Mouse (Mus musculus): ENCODE measurements around the gene Mbtd1. TPM values are rescaled to one million over a fixed set of nuclear protein-coding genes. Genes with fewer than 3 reads are reported as not detected.

Gene Mbtd1
- polyA plus RNA-seq (2016; fragmentation: Nextera tagmentation; extraction: Ambion mirVana), result 50.2 and 55.5 TPM in 2 replicates

- ATAC-seq (ENCODE audit: low FRiP score, low read depth), result peak; percentile 97
- Histone ChIP-seq H3K4me3 (peak within 1 kb of the TSS; percentile 92), H3K9me3 (no peaks in the 10 kb centered on the region), H3K36me3 (peaks cover 9% of the 10 kb centered on the region; the same call in 1 of the 2 replicates), H3K4me1 (peaks cover 30% of the 10 kb centered on the region), H3K4me2 (replicated peaks) (peak within 1 kb of the TSS; percentile 95), H3K27ac (replicated peaks) (peak within 1 kb of the TSS; percentile 93), H3K9ac (replicated peaks) (peak within 1 kb of the TSS; percentile 91), H3K27me3 (no peaks in the 10 kb centered on the region)
- WGBS, result 1% methylated on average over 79 of the region's 83 CpGs
Observed at GRCm38 (mm10) chr11:93885572-93886410, at the start of gene Mbtd1, which contains the start of gene Utp18. Gene Mbtd1, plus strand, starts transcription at chr11:93885852. Gene Utp18, minus strand, starts transcription at chr11:93885766.

- H3K4me1 ChIP-seq, result peaks cover 4% of the 10 kb centered on the region; the same call in 1 of the 2 replicates
- H3K36me3 ChIP-seq, result no peaks in the 10 kb centered on the region
- no peaks in the 10 kb centered on the region for H3K9me3 ChIP-seq
- H3K9ac ChIP-seq (replicated peaks), result no peak overlapping the region
- no peak for ATAC-seq (ENCODE audit: low FRiP score, low read depth)
- H3K4me2 ChIP-seq (replicated peaks), result no peak overlapping the region
- 3% methylated on average over 2 of the region's 2 CpGs for WGBS
- H3K4me3 ChIP-seq, result no peak overlapping the region
- H3K27ac ChIP-seq (replicated peaks), result no peak overlapping the region
- H3K27me3 ChIP-seq, result no peaks in the 10 kb centered on the region
Observed at GRCm38 (mm10) chr11:93847342-93847741, 38.3 kb upstream of the Mbtd1 start.

- Histone ChIP-seq H3K4me2 (replicated peaks) (no peak overlapping the region), H3K9ac (replicated peaks) (no peak overlapping the region), H3K36me3 (no peaks in the 10 kb centered on the region), H3K4me3 (no peak overlapping the region), H3K4me1 (no peaks in the 10 kb centered on the region), H3K27ac (replicated peaks) (no peak overlapping the region), H3K27me3 (no peaks in the 10 kb centered on the region), H3K9me3 (no peaks in the 10 kb centered on the region)
- 84% methylated on average over 3 of the region's 3 CpGs for WGBS
- no peak for ATAC-seq (ENCODE audit: low FRiP score, low read depth)
Observed at GRCm38 (mm10) chr11:93852546-93852945, 33.1 kb upstream of the Mbtd1 start.

GRCm38 (mm10) chr11:93856284-93856955, 29.2 kb upstream of the Mbtd1 start:
- no peak overlapping the region for H3K9ac ChIP-seq (replicated peaks)
- H3K4me2 ChIP-seq (replicated peaks), result no peak overlapping the region
- no peaks in the 10 kb centered on the region for H3K27me3 ChIP-seq
- peaks cover 8% of the 10 kb centered on the region for H3K36me3 ChIP-seq
- H3K9me3 ChIP-seq, result no peaks in the 10 kb centered on the region
- H3K27ac ChIP-seq (replicated peaks), result no peak overlapping the region
- H3K4me1 ChIP-seq, result no peaks in the 10 kb centered on the region
- no peak overlapping the region for H3K4me3 ChIP-seq
- 0 out of 2 replicates have a peak, but pooled peaks have one; percentile 38 for ATAC-seq (ENCODE audit: low FRiP score, low read depth)
- 11% methylated on average over 6 of the region's 6 CpGs for WGBS

- Histone ChIP-seq H3K4me3 (no peak overlapping the region), H3K27ac (replicated peaks) (no peak overlapping the region), H3K4me2 (replicated peaks) (no peak overlapping the region), H3K36me3 (peaks cover 22% of the 10 kb centered on the region), H3K9me3 (no peaks in the 10 kb centered on the region), H3K27me3 (no peaks in the 10 kb centered on the region), H3K9ac (replicated peaks) (no peak overlapping the region), H3K4me1 (no peaks in the 10 kb centered on the region)
- no peak for ATAC-seq (ENCODE audit: low FRiP score, low read depth)
- 81% methylated on average over 1 of the region's 1 CpGs for WGBS
Observed at GRCm38 (mm10) chr11:93860540-93861172, 25.0 kb upstream of the Mbtd1 start.

- no peaks in the 10 kb centered on the region for H3K4me1 ChIP-seq
- no peak overlapping the region for H3K9ac ChIP-seq (replicated peaks)
- no peak overlapping the region for H3K4me3 ChIP-seq
- H3K9me3 ChIP-seq, result no peaks in the 10 kb centered on the region
- no peaks in the 10 kb centered on the region for H3K27me3 ChIP-seq
- no peak overlapping the region for H3K27ac ChIP-seq (replicated peaks)
- H3K36me3 ChIP-seq, result peaks cover 26% of the 10 kb centered on the region
- no peak for ATAC-seq (ENCODE audit: low FRiP score, low read depth)
- H3K4me2 ChIP-seq (replicated peaks), result no peak overlapping the region
- WGBS, result 81% methylated on average over 2 of the region's 2 CpGs
Observed at GRCm38 (mm10) chr11:93861193-93861592, 24.5 kb upstream of the Mbtd1 start.

- H3K9me3 ChIP-seq, result no peaks in the 10 kb centered on the region
- 85% methylated on average over 4 of the region's 4 CpGs for WGBS
- no peak for ATAC-seq (ENCODE audit: low FRiP score, low read depth)
- H3K36me3 ChIP-seq, result peaks cover 35% of the 10 kb centered on the region
- no peak overlapping the region for H3K4me2 ChIP-seq (replicated peaks)
- H3K27ac ChIP-seq (replicated peaks), result no peak overlapping the region
- no peak overlapping the region for H3K4me3 ChIP-seq
- no peaks in the 10 kb centered on the region for H3K27me3 ChIP-seq
- H3K4me1 ChIP-seq, result no peaks in the 10 kb centered on the region
- no peak overlapping the region for H3K9ac ChIP-seq (replicated peaks)
Observed at GRCm38 (mm10) chr11:93862045-93862623, 23.5 kb upstream of the Mbtd1 start.

- H3K9me3 ChIP-seq, result no peaks in the 10 kb centered on the region
- 85% methylated on average over 1 of the region's 1 CpGs for WGBS
- no peaks in the 10 kb centered on the region for H3K27me3 ChIP-seq
- H3K9ac ChIP-seq (replicated peaks), result no peak overlapping the region
- H3K4me1 ChIP-seq, result no peaks in the 10 kb centered on the region
- no peak overlapping the region for H3K27ac ChIP-seq (replicated peaks)
- H3K4me3 ChIP-seq, result no peak overlapping the region
- no peak overlapping the region for H3K4me2 ChIP-seq (replicated peaks)
- no peak for ATAC-seq (ENCODE audit: low FRiP score, low read depth)
- H3K36me3 ChIP-seq, result peaks cover 40% of the 10 kb centered on the region
Observed at GRCm38 (mm10) chr11:93862638-93863037, 23.0 kb upstream of the Mbtd1 start.

GRCm38 (mm10) chr11:93884068-93884467, 1.6 kb upstream of the Mbtd1 start:
- Histone ChIP-seq H3K4me2 (replicated peaks) (peak overlapping the region; percentile 95), H3K9me3 (no peaks in the 10 kb centered on the region), H3K36me3 (peaks cover 22% of the 10 kb centered on the region), H3K4me3 (peak overlapping the region; percentile 92), H3K27ac (replicated peaks) (no peak overlapping the region), H3K27me3 (no peaks in the 10 kb centered on the region), H3K9ac (replicated peaks) (peak overlapping the region; percentile 91), H3K4me1 (peaks cover 30% of the 10 kb centered on the region)
- no peak for ATAC-seq (ENCODE audit: low FRiP score, low read depth)
- 94% methylated on average over 4 of the region's 4 CpGs for WGBS

GRCm38 (mm10) chr11:93884901-93885571, 616 bp upstream of the Mbtd1 start:
- H3K36me3 ChIP-seq, result peaks cover 16% of the 10 kb centered on the region
- H3K4me2 ChIP-seq (replicated peaks), result peak overlapping the region; percentile 95
- peak overlapping the region; percentile 92 for H3K4me3 ChIP-seq
- under 1% methylated on average over 67 of the region's 81 CpGs for WGBS
- ATAC-seq (ENCODE audit: low FRiP score, low read depth), result peak; percentile 45
- H3K27me3 ChIP-seq, result no peaks in the 10 kb centered on the region
- H3K4me1 ChIP-seq, result peaks cover 30% of the 10 kb centered on the region
- H3K9ac ChIP-seq (replicated peaks), result peak overlapping the region; percentile 91
- H3K9me3 ChIP-seq, result no peaks in the 10 kb centered on the region
- H3K27ac ChIP-seq (replicated peaks), result peak overlapping the region; percentile 93

- peak overlapping the region; percentile 95 for H3K4me2 ChIP-seq (replicated peaks)
- H3K4me3 ChIP-seq, result peak overlapping the region; percentile 92
- WGBS, result under 1% methylated on average over 34 of the region's 34 CpGs
- peak overlapping the region; percentile 93 for H3K27ac ChIP-seq (replicated peaks)
- peaks cover 30% of the 10 kb centered on the region for H3K4me1 ChIP-seq
- H3K9ac ChIP-seq (replicated peaks), result peak overlapping the region; percentile 89
- no peaks in the 10 kb centered on the region for H3K9me3 ChIP-seq
- 0 out of 2 replicates have a peak, but pooled peaks cover 5% of the 10 kb centered on the region for H3K36me3 ChIP-seq
- ATAC-seq (ENCODE audit: low FRiP score, low read depth), result no peak
- no peaks in the 10 kb centered on the region for H3K27me3 ChIP-seq
Observed at GRCm38 (mm10) chr11:93886411-93887079, 893 bp downstream of the Mbtd1 start.
